In genomic region chr2:155802761-155803160, GRCm38 (mm10) we compare ENCODE assay signal across 12 mouse cellular contexts. TPM values are rescaled to one million over a fixed set of nuclear protein-coding genes. Genes with fewer than 3 reads are reported as not detected.
DNase-seq lines count a peak whose midpoint lies in the region; ATAC-seq and TF ChIP-seq lines count a peak whose summit lies in the region.
"Had no signal": no experiment of that assay in that cellular context is flagged by ENCODE, and none has a peak within 500 bp of the region (broad histone marks: within the 10 kb centered on the region; RNA-seq: fewer than 3 reads in every experiment).

No protein-coding gene starts in this region.

- no peaks in the 10 kb centered on the region for H3K4me1 ChIP-seq in forebrain, postnatal 0 days (ENCODE audit: insufficient read depth)
- H3K4me1 ChIP-seq in forebrain, embryonic 12.5 days, result no peaks in the 10 kb centered on the region
- no peaks in the 10 kb centered on the region; the same call in 1 of the 2 replicates for H3K4me1 ChIP-seq in bone marrow, adult 2 months (ENCODE audit: control insufficient read depth, insufficient read depth, low read length)
- no peaks in the 10 kb centered on the region for H3K4me1 ChIP-seq in forebrain, embryonic 11.5 days (replicated peaks; ENCODE audit: control insufficient read depth, insufficient read depth, low read length)
- H3K4me1 ChIP-seq: neural tube, embryonic 15.5 days had no signal

- WGBS in forebrain, postnatal 0 days, result 57% methylated on average over 3 of the region's 3 CpGs
- 57% methylated on average over 3 of the region's 3 CpGs for WGBS in forebrain, embryonic 12.5 days
- 51% methylated on average over 3 of the region's 3 CpGs for WGBS in bone marrow, adult 2 months
- 59% methylated on average over 3 of the region's 3 CpGs for WGBS in forebrain, embryonic 11.5 days

- no peaks in the 10 kb centered on the region for H3K9me3 ChIP-seq in forebrain, postnatal 0 days (ENCODE audit: low read length)
- H3K9me3 ChIP-seq in forebrain, embryonic 12.5 days, result no peaks in the 10 kb centered on the region
- H3K9me3 ChIP-seq in forebrain, embryonic 11.5 days (ENCODE audit: control insufficient read depth, low read length), result no peaks in the 10 kb centered on the region
- H3K9me3 ChIP-seq: hindbrain, embryonic 13.5 days; neural tube, embryonic 15.5 days had no signal

- H3K27me3 ChIP-seq in forebrain, postnatal 0 days (ENCODE audit: insufficient read depth, low read length), result no peaks in the 10 kb centered on the region
- H3K27me3 ChIP-seq in forebrain, embryonic 12.5 days, result no peaks in the 10 kb centered on the region
- H3K27me3 ChIP-seq in splenic B cell, adult 2 months (ENCODE audit: control insufficient read depth, insufficient read depth, low read length, poor library complexity, severe bottlenecking), result peaks cover 1% of the 10 kb centered on the region; the same call in 1 of the 2 replicates
- no peaks in the 10 kb centered on the region for H3K27me3 ChIP-seq in forebrain, embryonic 11.5 days (ENCODE audit: control insufficient read depth, insufficient read depth, low read length)
- H3K27me3 ChIP-seq: hindbrain, embryonic 13.5 days; neural tube, embryonic 15.5 days had no signal

- no peak for ATAC-seq in forebrain, postnatal 0 days
- ATAC-seq in forebrain, embryonic 12.5 days (ENCODE audit: low FRiP score), result no peak
- ATAC-seq in forebrain, embryonic 11.5 days (replicated peaks; ENCODE audit: low FRiP score), result no peak

- no peak overlapping the region for H3K9ac ChIP-seq in forebrain, postnatal 0 days
- H3K9ac ChIP-seq in forebrain, embryonic 12.5 days, result no peak overlapping the region
- H3K9ac ChIP-seq in forebrain, embryonic 11.5 days (ENCODE audit: low read length), result no peak overlapping the region
- H3K9ac ChIP-seq: hindbrain, embryonic 13.5 days; neural tube, embryonic 15.5 days had no signal

- no peak overlapping the region for H3K27ac ChIP-seq in forebrain, postnatal 0 days (ENCODE audit: low read depth, low read length)
- no peak overlapping the region for H3K27ac ChIP-seq in forebrain, embryonic 12.5 days
- no peak overlapping the region for H3K27ac ChIP-seq in bone marrow, adult 2 months (ENCODE audit: control insufficient read depth, insufficient read depth, low read depth, low read length, poor library complexity)
- no peak overlapping the region for H3K27ac ChIP-seq in forebrain, embryonic 11.5 days (ENCODE audit: low read depth, low read length)
- H3K27ac ChIP-seq: hindbrain, embryonic 13.5 days; neural tube, embryonic 15.5 days had no signal

- no peak for DNase-seq in forebrain, postnatal 0 days
- DNase-seq in retina, postnatal 1 day, result peak; percentile 44
- no peak for DNase-seq in retina, embryonic 14.5 days (ENCODE audit: low spot score)
- peak; percentile 49 for DNase-seq in splenic B cell, adult 2 months (ENCODE audit: low read depth, low spot score)
- DNase-seq in forebrain, embryonic 11.5 days (ENCODE audit: low spot score), result no peak
- DNase-seq in embryo, embryonic 10.5 days (ENCODE audit: low spot score), result no peak
- DNase-seq: embryo, embryonic 11 days had no signal

- H3K36me3 ChIP-seq in forebrain, postnatal 0 days (ENCODE audit: insufficient read depth), result peaks cover 47% of the 10 kb centered on the region
- 0 out of 2 replicates have a peak, but pooled peaks cover 4% of the 10 kb centered on the region for H3K36me3 ChIP-seq in forebrain, embryonic 12.5 days (replicated peaks)
- H3K36me3 ChIP-seq in splenic B cell, adult 2 months (ENCODE audit: control insufficient read depth, insufficient read depth, low read length, poor library complexity, severe bottlenecking), result no peaks in the 10 kb centered on the region
- no peaks in the 10 kb centered on the region for H3K36me3 ChIP-seq in forebrain, embryonic 11.5 days (ENCODE audit: control insufficient read depth, insufficient read depth, low read length)

- no peak for TF ChIP-seq POLR2A in bone marrow, adult 2 months (IDR thresholded peaks at IDR 0.05; ENCODE audit: borderline replicate concordance, control insufficient read depth, low read depth, low read length)

- no peak overlapping the region for H3K4me3 ChIP-seq in forebrain, postnatal 0 days (ENCODE audit: low read depth, low read length)
- H3K4me3 ChIP-seq in forebrain, embryonic 12.5 days (replicated peaks), result no peak overlapping the region
- H3K4me3 ChIP-seq in bone marrow, adult 2 months (replicated peaks; ENCODE audit: control insufficient read depth, low read depth, low read length), result no peak overlapping the region
- no peak overlapping the region for H3K4me3 ChIP-seq in forebrain, embryonic 11.5 days (ENCODE audit: low read depth, low read length)
- H3K4me3 ChIP-seq: hindbrain, embryonic 13.5 days; neural tube, embryonic 15.5 days had no signal

- TF ChIP-seq CTCF in forebrain, postnatal 0 days (IDR thresholded peaks at IDR 0.05; ENCODE audit: low read depth), result peak; percentile 38
- TF ChIP-seq CTCF in bone marrow, adult 2 months (IDR thresholded peaks at IDR 0.05; ENCODE audit: control insufficient read depth, insufficient read depth, low read length), result peak; percentile 49

- no peak overlapping the region for H3K4me2 ChIP-seq in forebrain, postnatal 0 days (ENCODE audit: low read depth)
- H3K4me2 ChIP-seq in forebrain, embryonic 12.5 days, result no peak overlapping the region
- H3K4me2 ChIP-seq in forebrain, embryonic 11.5 days (ENCODE audit: low read depth, low read length, severe bottlenecking), result no peak overlapping the region
- H3K4me2 ChIP-seq: hindbrain, embryonic 13.5 days; neural tube, embryonic 15.5 days had no signal

RNA-seq across cellular contexts. Expression of gene BC029722, which starts 16.5 kb away (rescaled TPM):
- 26.4 and 31.4 TPM in 2 replicates for total RNA-seq in forebrain, postnatal 0 days (2014; rRNA removed)
- 53.4 and 55.5 TPM in 2 replicates for polyA plus RNA-seq in forebrain, postnatal 0 days (2015; fragmentation: Nextera tagmentation; extraction: Ambion mirVana)
- polyA plus RNA-seq in forebrain, embryonic 12.5 days (2016; fragmentation: Nextera tagmentation; extraction: Ambion mirVana), result 12.0 and 13.4 TPM in 2 replicates
- 7.8 and 17.8 TPM in 2 replicates for polyA plus RNA-seq in bone marrow, adult 2 months (2011; ENCODE audit: insufficient read depth, insufficient read length, low replicate concordance, missing spikeins)
- polyA plus RNA-seq in forebrain, embryonic 11.5 days (2014; fragmentation: Nextera tagmentation; extraction: Ambion mirVana), result 6.9 and 8.0 TPM in 2 replicates

RNA-seq across cellular contexts. Expression of gene Eif6, which starts 24.0 kb away (rescaled TPM):
- 91.9 and 99.3 TPM in 2 replicates for total RNA-seq in forebrain, postnatal 0 days (2014; rRNA removed)
- polyA plus RNA-seq in forebrain, postnatal 0 days (2015; fragmentation: Nextera tagmentation; extraction: Ambion mirVana), result 145 and 171 TPM in 2 replicates
- 159 and 160 TPM in 2 replicates for polyA plus RNA-seq in forebrain, embryonic 12.5 days (2016; fragmentation: Nextera tagmentation; extraction: Ambion mirVana)
- polyA plus RNA-seq in bone marrow, adult 2 months (2011; ENCODE audit: insufficient read depth, insufficient read length, low replicate concordance, missing spikeins), result 88.2 and 146 TPM in 2 replicates
- polyA plus RNA-seq in forebrain, embryonic 11.5 days (2014; fragmentation: Nextera tagmentation; extraction: Ambion mirVana), result 164 and 198 TPM in 2 replicates

RNA-seq across cellular contexts. Expression of gene Mmp24, which starts 27.6 kb away (rescaled TPM):
- total RNA-seq in forebrain, postnatal 0 days (2014; rRNA removed), result 124 and 128 TPM in 2 replicates
- 15.5 and 17.0 TPM in 2 replicates for polyA plus RNA-seq in forebrain, postnatal 0 days (2015; fragmentation: Nextera tagmentation; extraction: Ambion mirVana)
- 3.4 and 4.4 TPM in 2 replicates for polyA plus RNA-seq in forebrain, embryonic 12.5 days (2016; fragmentation: Nextera tagmentation; extraction: Ambion mirVana)
- polyA plus RNA-seq in bone marrow, adult 2 months (2011; ENCODE audit: insufficient read depth, insufficient read length, low replicate concordance, missing spikeins), result not detected in 2 replicates
- 1.0 and 2.0 TPM in 2 replicates for polyA plus RNA-seq in forebrain, embryonic 11.5 days (2014; fragmentation: Nextera tagmentation; extraction: Ambion mirVana)

RNA-seq across cellular contexts. Expression of gene Fam83c, which starts 31.9 kb away (rescaled TPM):
- not detected in 2 replicates for total RNA-seq in forebrain, postnatal 0 days (2014; rRNA removed)
- 0.06 and 0.12 TPM in 2 replicates for polyA plus RNA-seq in forebrain, postnatal 0 days (2015; fragmentation: Nextera tagmentation; extraction: Ambion mirVana)
- polyA plus RNA-seq in forebrain, embryonic 12.5 days (2016; fragmentation: Nextera tagmentation; extraction: Ambion mirVana), result 0.50 and 0.68 TPM in 2 replicates
- polyA plus RNA-seq in bone marrow, adult 2 months (2011; ENCODE audit: insufficient read depth, insufficient read length, low replicate concordance, missing spikeins), result not detected in 2 replicates
- 0.23 and 0.39 TPM in 2 replicates for polyA plus RNA-seq in forebrain, embryonic 11.5 days (2014; fragmentation: Nextera tagmentation; extraction: Ambion mirVana)
- total RNA-seq: layer of hippocampus, adult 8-10 months had no signal

RNA-seq across cellular contexts. Expression of gene Procr, which starts 51.8 kb away (rescaled TPM):
- total RNA-seq in forebrain, postnatal 0 days (2014; rRNA removed), result 1.6 and 1.9 TPM in 2 replicates
- 1.6 and 1.9 TPM in 2 replicates for polyA plus RNA-seq in forebrain, postnatal 0 days (2015; fragmentation: Nextera tagmentation; extraction: Ambion mirVana)
- 1.4 and 2.6 TPM in 2 replicates for polyA plus RNA-seq in forebrain, embryonic 12.5 days (2016; fragmentation: Nextera tagmentation; extraction: Ambion mirVana)
- polyA plus RNA-seq in bone marrow, adult 2 months (2011; ENCODE audit: insufficient read depth, insufficient read length, low replicate concordance, missing spikeins), result 1.6 TPM in 1 of 2 replicates, not detected in the other
- polyA plus RNA-seq in forebrain, embryonic 11.5 days (2014; fragmentation: Nextera tagmentation; extraction: Ambion mirVana), result 0.96 and 1.1 TPM in 2 replicates

Comparison
In these comparisons a context has a peak if more than half of its experiments do, and no peak if none do; other contexts are left out.
1. DNase-seq: peak in retina, postnatal 1 day (single experiment) and splenic B cell, adult 2 months (single experiment); none in forebrain, postnatal 0 days (single experiment), retina, embryonic 14.5 days (single experiment), forebrain, embryonic 11.5 days (single experiment) and embryo, embryonic 10.5 days (single experiment).